Mouse (Mus musculus): Measurements from ENCODE around the gene Adgrv1. TPM values are rescaled to one million over a fixed set of nuclear protein-coding genes. Genes with fewer than 3 reads are reported as not detected.

The Adgrv1 gene
- polyA plus RNA-seq, 1 experiment: 11.3 TPM

GRCm38 (mm10) chr13:81357215-81357614 lies 275.7 kb downstream of the Adgrv1 start:
- Histone ChIP-seq H3K4me3 (ENCODE audit: low read depth, low read length) (no peak overlapping the region), H3K9ac (ENCODE audit: low read depth, poor library complexity, severe bottlenecking) (no peak overlapping the region), H3K4me1 (ENCODE audit: control insufficient read depth, insufficient read depth, low read length) (no peaks in the 10 kb centered on the region), H3K27ac (ENCODE audit: insufficient read depth, low read length) (no peak overlapping the region), H3K27me3 (ENCODE audit: control insufficient read depth, insufficient read depth, low read length, poor library complexity, severe bottlenecking) (no peaks in the 10 kb centered on the region), H3K36me3 (ENCODE audit: control insufficient read depth, insufficient read depth, low read length, poor library complexity, severe bottlenecking) (no peaks in the 10 kb centered on the region), H3K9me3 (replicated peaks; ENCODE audit: control insufficient read depth, insufficient read depth, low read length, poor library complexity, severe bottlenecking) (no peaks in the 10 kb centered on the region)
- TF ChIP-seq CTCF (IDR thresholded peaks at IDR 0.05; ENCODE audit: low read depth, low read length): no peak
- TF ChIP-seq EP300 (IDR thresholded peaks at IDR 0.05; ENCODE audit: insufficient read depth, low read depth, low read length): no peak

GRCm38 (mm10) chr13:81354587-81354986 lies 278.4 kb downstream of the Adgrv1 start:
- Histone ChIP-seq H3K4me1 (ENCODE audit: control insufficient read depth, insufficient read depth, low read length) (no peaks in the 10 kb centered on the region), H3K9me3 (replicated peaks; ENCODE audit: control insufficient read depth, insufficient read depth, low read length, poor library complexity, severe bottlenecking) (no peaks in the 10 kb centered on the region), H3K36me3 (ENCODE audit: control insufficient read depth, insufficient read depth, low read length, poor library complexity, severe bottlenecking) (no peaks in the 10 kb centered on the region), H3K27ac (ENCODE audit: insufficient read depth, low read length) (no peak overlapping the region), H3K27me3 (ENCODE audit: control insufficient read depth, insufficient read depth, low read length, poor library complexity, severe bottlenecking) (no peaks in the 10 kb centered on the region), H3K4me3 (ENCODE audit: low read depth, low read length) (no peak overlapping the region), H3K9ac (ENCODE audit: low read depth, poor library complexity, severe bottlenecking) (no peak overlapping the region)
- TF ChIP-seq CTCF (IDR thresholded peaks at IDR 0.05; ENCODE audit: low read depth, low read length) (no peak), POLR2A (IDR thresholded peaks at IDR 0.05; ENCODE audit: insufficient read depth, low read length) (no peak), EP300 (IDR thresholded peaks at IDR 0.05; ENCODE audit: insufficient read depth, low read depth, low read length) (no peak)

- Histone ChIP-seq H3K36me3 (ENCODE audit: control insufficient read depth, insufficient read depth, low read length, poor library complexity, severe bottlenecking) (no peaks in the 10 kb centered on the region), H3K27ac (ENCODE audit: insufficient read depth, low read length) (no peak overlapping the region), H3K9ac (ENCODE audit: low read depth, poor library complexity, severe bottlenecking) (no peak overlapping the region), H3K4me1 (ENCODE audit: control insufficient read depth, insufficient read depth, low read length) (peaks cover 2% of the 10 kb centered on the region), H3K4me3 (ENCODE audit: low read depth, low read length) (no peak overlapping the region), H3K27me3 (ENCODE audit: control insufficient read depth, insufficient read depth, low read length, poor library complexity, severe bottlenecking) (no peaks in the 10 kb centered on the region), H3K9me3 (replicated peaks; ENCODE audit: control insufficient read depth, insufficient read depth, low read length, poor library complexity, severe bottlenecking) (no peaks in the 10 kb centered on the region)
- TF ChIP-seq CTCF (IDR thresholded peaks at IDR 0.05; ENCODE audit: low read depth, low read length): no peak
These were observed 280.7 kb downstream of the Adgrv1 start for GRCm38 (mm10) chr13:81352296-81352695.

GRCm38 (mm10) chr13:81351462-81352155 lies 281.3 kb downstream of the Adgrv1 start:
- H3K27me3 ChIP-seq (ENCODE audit: control insufficient read depth, insufficient read depth, low read length, poor library complexity, severe bottlenecking): no peaks in the 10 kb centered on the region
- no peaks in the 10 kb centered on the region for H3K9me3 ChIP-seq (replicated peaks; ENCODE audit: control insufficient read depth, insufficient read depth, low read length, poor library complexity, severe bottlenecking)
- H3K4me1 ChIP-seq (ENCODE audit: control insufficient read depth, insufficient read depth, low read length): peaks cover 2% of the 10 kb centered on the region
- H3K4me3 ChIP-seq (ENCODE audit: low read depth, low read length): no peak overlapping the region
- no peak overlapping the region for H3K27ac ChIP-seq (ENCODE audit: insufficient read depth, low read length)
- H3K36me3 ChIP-seq (ENCODE audit: control insufficient read depth, insufficient read depth, low read length, poor library complexity, severe bottlenecking): no peaks in the 10 kb centered on the region
- no peak overlapping the region for H3K9ac ChIP-seq (ENCODE audit: low read depth, poor library complexity, severe bottlenecking)
- TF ChIP-seq POLR2A (IDR thresholded peaks at IDR 0.05; ENCODE audit: insufficient read depth, low read length) (no peak), CTCF (IDR thresholded peaks at IDR 0.05; ENCODE audit: low read depth, low read length) (no peak), EP300 (IDR thresholded peaks at IDR 0.05; ENCODE audit: insufficient read depth, low read depth, low read length) (no peak)

- Histone ChIP-seq H3K27ac (ENCODE audit: insufficient read depth, low read length) (no peak overlapping the region), H3K4me1 (ENCODE audit: control insufficient read depth, insufficient read depth, low read length) (peaks cover 2% of the 10 kb centered on the region), H3K36me3 (ENCODE audit: control insufficient read depth, insufficient read depth, low read length, poor library complexity, severe bottlenecking) (no peaks in the 10 kb centered on the region), H3K9me3 (replicated peaks; ENCODE audit: control insufficient read depth, insufficient read depth, low read length, poor library complexity, severe bottlenecking) (no peaks in the 10 kb centered on the region), H3K4me3 (ENCODE audit: low read depth, low read length) (no peak overlapping the region), H3K9ac (ENCODE audit: low read depth, poor library complexity, severe bottlenecking) (no peak overlapping the region), H3K27me3 (ENCODE audit: control insufficient read depth, insufficient read depth, low read length, poor library complexity, severe bottlenecking) (no peaks in the 10 kb centered on the region)
- peak; percentile 7 for TF ChIP-seq CTCF (IDR thresholded peaks at IDR 0.05; ENCODE audit: low read depth, low read length)
- no peak for TF ChIP-seq POLR2A (IDR thresholded peaks at IDR 0.05; ENCODE audit: insufficient read depth, low read length)
These were observed 285.5 kb downstream of the Adgrv1 start for GRCm38 (mm10) chr13:81347261-81347980.

- Histone ChIP-seq H3K36me3 (ENCODE audit: control insufficient read depth, insufficient read depth, low read length, poor library complexity, severe bottlenecking) (no peaks in the 10 kb centered on the region), H3K4me3 (ENCODE audit: low read depth, low read length) (no peak overlapping the region), H3K27me3 (ENCODE audit: control insufficient read depth, insufficient read depth, low read length, poor library complexity, severe bottlenecking) (no peaks in the 10 kb centered on the region), H3K4me1 (ENCODE audit: control insufficient read depth, insufficient read depth, low read length) (peaks cover 2% of the 10 kb centered on the region), H3K27ac (ENCODE audit: insufficient read depth, low read length) (no peak overlapping the region), H3K9me3 (replicated peaks; ENCODE audit: control insufficient read depth, insufficient read depth, low read length, poor library complexity, severe bottlenecking) (no peaks in the 10 kb centered on the region), H3K9ac (ENCODE audit: low read depth, poor library complexity, severe bottlenecking) (no peak overlapping the region)
- no peak for TF ChIP-seq EP300 (IDR thresholded peaks at IDR 0.05; ENCODE audit: insufficient read depth, low read depth, low read length)
- TF ChIP-seq POLR2A (IDR thresholded peaks at IDR 0.05; ENCODE audit: insufficient read depth, low read length): no peak
- no peak for TF ChIP-seq CTCF (IDR thresholded peaks at IDR 0.05; ENCODE audit: low read depth, low read length)
These were observed 289.9 kb downstream of the Adgrv1 start for GRCm38 (mm10) chr13:81342987-81343596.

All from ES-Bruce4 (cell line).